Mouse (Mus musculus) spleen, adult 12 weeks (tissue): ENCODE measurements around the gene Eogt.

Source experiments
- DNase-seq: peaks from one replicate; pipeline ENCODE4 v3.0.0; 2022; ENCODE audit warnings: low spot score

The Eogt gene

GRCm38 (mm10) chr6:97148383-97149251 is at the start of gene Eogt:
Gene Eogt (minus strand): TSS chr6:97149182.
- DNase-seq, result peak; percentile 67

- DNase-seq, result no peak
These were observed 30.4 kb upstream of the Eogt start for GRCm38 (mm10) chr6:97179367-97179828.

- peak; percentile 89 for DNase-seq
These were observed 29.7 kb upstream of the Eogt start, which contains the start of gene Tmf1 for GRCm38 (mm10) chr6:97178491-97179366. Gene Tmf1 (minus strand): TSS chr6:97179122.

GRCm38 (mm10) chr6:97175716-97176115 is 26.7 kb upstream of the Eogt start:
- no peak for DNase-seq

GRCm38 (mm10) chr6:97150156-97150555 is 1.2 kb upstream of the Eogt start:
- DNase-seq, result no peak

- no peak for DNase-seq
These were observed 739 bp upstream of the Eogt start for GRCm38 (mm10) chr6:97149721-97150120.

- DNase-seq, result no peak
These were observed 1.1 kb downstream of the Eogt start for GRCm38 (mm10) chr6:97147755-97148382.

- DNase-seq, result no peak
These were observed 3.8 kb downstream of the Eogt start for GRCm38 (mm10) chr6:97145156-97145555.

GRCm38 (mm10) chr6:97144359-97144758 is 4.6 kb downstream of the Eogt start:
- DNase-seq, result no peak

GRCm38 (mm10) chr6:97142611-97143010 is 6.4 kb downstream of the Eogt start:
- no peak for DNase-seq

- no peak for DNase-seq
These were observed 7.2 kb downstream of the Eogt start for GRCm38 (mm10) chr6:97141811-97142210.

GRCm38 (mm10) chr6:97132707-97133303 is 16.2 kb downstream of the Eogt start:
- DNase-seq, result no peak

- DNase-seq, result no peak
These were observed 17.2 kb downstream of the Eogt start for GRCm38 (mm10) chr6:97131808-97132207.

- DNase-seq, result no peak
These were observed 18.0 kb downstream of the Eogt start for GRCm38 (mm10) chr6:97130979-97131378.

GRCm38 (mm10) chr6:97124336-97125010 is 24.5 kb downstream of the Eogt start:
- no peak for DNase-seq

GRCm38 (mm10) chr6:97120922-97121321 is 28.1 kb downstream of the Eogt start:
- no peak for DNase-seq

GRCm38 (mm10) chr6:97118327-97118726 is 30.7 kb downstream of the Eogt start:
- DNase-seq, result no peak

- DNase-seq, result no peak
These were observed 32.1 kb downstream of the Eogt start for GRCm38 (mm10) chr6:97116896-97117295.

- DNase-seq, result no peak
These were observed 34.2 kb downstream of the Eogt start for GRCm38 (mm10) chr6:97114821-97115220.

GRCm38 (mm10) chr6:97112177-97112576 is 36.8 kb downstream of the Eogt start:
- no peak for DNase-seq

GRCm38 (mm10) chr6:97106777-97107176 is 42.2 kb downstream of the Eogt start:
- DNase-seq, result no peak
